Mouse (Mus musculus): ENCODE measurements at regions not wholly inside any gene's neighbourhood (a gene's known extent, or its start where the extent isn't known, plus 50 kb on each side); places are given as distances from the start of the nearest gene placed in this dataset.

GRCm38 (mm10) chr4:9141946-9142683, 903.3 kb upstream of the Car8 start:
- TF ChIP-seq CTCF (IDR thresholded peaks at IDR 0.05; ENCODE audit: control insufficient read depth, insufficient read depth, low read length) (no peak), POLR2A (IDR thresholded peaks at IDR 0.05; ENCODE audit: borderline replicate concordance, control insufficient read depth, low read depth, low read length) (no peak)
